Mouse (Mus musculus): ENCODE data around the gene Cdadc1. TPM values are rescaled to one million over a fixed set of nuclear protein-coding genes. Genes with fewer than 3 reads are reported as not detected.

The Cdadc1 gene
- polyA plus RNA-seq, 1 experiment from 2014 or later: 38.8 TPM

- Histone ChIP-seq H3K9ac (ENCODE audit: low read length) (no peak overlapping the region), H3K27ac (ENCODE audit: low read depth) (no peak overlapping the region), H3K9me3 (ENCODE audit: control insufficient read depth, low read length) (no peaks in the 10 kb centered on the region), H3K4me1 (replicated peaks; ENCODE audit: control insufficient read depth, insufficient read depth, low read length) (no peaks in the 10 kb centered on the region), H3K27me3 (replicated peaks; ENCODE audit: control insufficient read depth, insufficient read depth, low read length) (no peaks in the 10 kb centered on the region), H3K36me3 (ENCODE audit: control insufficient read depth, insufficient read depth, low read length) (peaks cover 15% of the 10 kb centered on the region), H3K4me3 (ENCODE audit: low read depth, low read length) (no peak overlapping the region), H3K4me2 (ENCODE audit: low read length) (no peak overlapping the region)
- ATAC-seq (replicated peaks; ENCODE audit: low FRiP score, low TSS enrichment, low read depth): no peak
- no peak for DNase-seq (ENCODE audit: low spot score)
- WGBS: 80% methylated on average over 5 of the region's 5 CpGs
These were observed 35.6 kb upstream of the Cdadc1 start for GRCm38 (mm10) chr14:59633295-59633898.

DNA sequence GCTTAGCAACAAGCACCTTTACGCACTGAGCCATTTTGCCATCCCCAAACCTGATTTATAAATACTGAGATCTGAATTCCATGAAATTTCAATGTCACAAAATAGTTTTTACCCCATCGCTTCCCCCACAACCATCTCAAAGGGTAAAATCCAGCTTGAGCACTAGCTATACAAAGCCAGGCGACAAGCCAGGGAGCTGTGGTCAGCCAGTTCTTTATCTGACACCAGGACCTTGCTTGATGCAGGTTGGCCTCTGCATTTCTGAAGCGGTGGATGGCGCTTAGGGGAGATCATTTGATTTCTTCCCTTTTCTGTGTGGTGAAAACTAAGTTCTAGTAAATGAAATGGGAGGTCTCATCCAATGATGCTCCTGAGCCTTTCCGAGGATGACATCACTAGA, 34.3 kb upstream of the Cdadc1 start:
- Histone ChIP-seq H3K9me3 (ENCODE audit: control insufficient read depth, low read length) (no peaks in the 10 kb centered on the region), H3K9ac (ENCODE audit: low read length) (no peak overlapping the region), H3K4me1 (replicated peaks; ENCODE audit: control insufficient read depth, insufficient read depth, low read length) (0 out of 2 replicates have a peak, but pooled peaks cover 5% of the 10 kb centered on the region), H3K4me2 (ENCODE audit: low read length) (no peak overlapping the region), H3K27ac (ENCODE audit: low read depth) (no peak overlapping the region), H3K36me3 (ENCODE audit: control insufficient read depth, insufficient read depth, low read length) (peaks cover 15% of the 10 kb centered on the region), H3K27me3 (replicated peaks; ENCODE audit: control insufficient read depth, insufficient read depth, low read length) (no peaks in the 10 kb centered on the region), H3K4me3 (ENCODE audit: low read depth, low read length) (no peak overlapping the region)
- no peak for ATAC-seq (replicated peaks; ENCODE audit: low FRiP score, low TSS enrichment, low read depth)
- WGBS: 89% methylated on average over 6 of the region's 6 CpGs
- no peak for DNase-seq (ENCODE audit: low spot score)

DNA sequence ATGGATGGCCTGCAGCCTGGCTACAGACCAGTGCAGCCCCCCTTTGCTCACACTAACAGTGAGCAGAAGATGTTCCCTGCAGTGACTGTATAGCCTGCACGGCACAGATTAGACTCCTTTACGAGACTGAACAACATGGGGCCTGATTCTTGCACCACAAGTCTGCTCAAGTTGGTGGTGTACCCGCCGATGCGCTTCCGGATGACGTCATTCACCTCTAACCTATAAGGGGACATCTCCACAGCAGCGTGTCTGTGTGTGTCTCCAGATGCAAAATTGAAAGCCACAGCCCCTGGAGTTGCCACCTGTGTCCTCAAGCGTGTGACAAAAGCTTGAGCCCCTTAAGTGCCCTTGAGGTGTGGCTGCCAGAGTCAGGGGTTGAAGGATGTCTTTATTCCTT, 32.3 kb upstream of the Cdadc1 start:
- Histone ChIP-seq H3K9me3 (ENCODE audit: control insufficient read depth, low read length) (no peaks in the 10 kb centered on the region), H3K27me3 (replicated peaks; ENCODE audit: control insufficient read depth, insufficient read depth, low read length) (no peaks in the 10 kb centered on the region), H3K4me2 (ENCODE audit: low read length) (no peak overlapping the region), H3K27ac (ENCODE audit: low read depth) (no peak overlapping the region), H3K9ac (ENCODE audit: low read length) (no peak overlapping the region), H3K4me1 (replicated peaks; ENCODE audit: control insufficient read depth, insufficient read depth, low read length) (peaks cover 5% of the 10 kb centered on the region), H3K4me3 (ENCODE audit: low read depth, low read length) (no peak overlapping the region), H3K36me3 (ENCODE audit: control insufficient read depth, insufficient read depth, low read length) (peaks cover 15% of the 10 kb centered on the region)
- ATAC-seq (replicated peaks; ENCODE audit: low FRiP score, low TSS enrichment, low read depth): no peak
- DNase-seq (ENCODE audit: low spot score): no peak
- WGBS: 93% methylated on average over 9 of the region's 9 CpGs

- peaks cover 4% of the 10 kb centered on the region; the same call in 1 of the 2 replicates for H3K27me3 ChIP-seq (replicated peaks; ENCODE audit: control insufficient read depth, insufficient read depth, low read length)
- no peak for DNase-seq (ENCODE audit: low spot score)
- ATAC-seq (replicated peaks; ENCODE audit: low FRiP score, low TSS enrichment, low read depth): no peak
- H3K4me3 ChIP-seq (ENCODE audit: low read depth, low read length): no peak overlapping the region
- 92% methylated on average over 15 of the region's 15 CpGs for WGBS
- H3K4me2 ChIP-seq (ENCODE audit: low read length): no peak overlapping the region
- no peak overlapping the region for H3K9ac ChIP-seq (ENCODE audit: low read length)
- no peaks in the 10 kb centered on the region for H3K9me3 ChIP-seq (ENCODE audit: control insufficient read depth, low read length)
- peaks cover 15% of the 10 kb centered on the region for H3K36me3 ChIP-seq (ENCODE audit: control insufficient read depth, insufficient read depth, low read length)
- H3K4me1 ChIP-seq (replicated peaks; ENCODE audit: control insufficient read depth, insufficient read depth, low read length): peaks cover 12% of the 10 kb centered on the region
- no peak overlapping the region for H3K27ac ChIP-seq (ENCODE audit: low read depth)
These were observed 31.5 kb upstream of the Cdadc1 start for GRCm38 (mm10) chr14:59629308-59629707.

- peaks cover 15% of the 10 kb centered on the region for H3K36me3 ChIP-seq (ENCODE audit: control insufficient read depth, insufficient read depth, low read length)
- DNase-seq (ENCODE audit: low spot score): peak; percentile 69
- H3K9ac ChIP-seq (ENCODE audit: low read length): no peak overlapping the region
- 0 out of 2 replicates have a peak, but pooled peaks have one; percentile 43 for ATAC-seq (replicated peaks; ENCODE audit: low FRiP score, low TSS enrichment, low read depth)
- peak overlapping the region; percentile 62 for H3K4me3 ChIP-seq (ENCODE audit: low read depth, low read length)
- no peak overlapping the region for H3K27ac ChIP-seq (ENCODE audit: low read depth)
- H3K4me2 ChIP-seq (ENCODE audit: low read length): peak overlapping the region; percentile 72
- H3K4me1 ChIP-seq (replicated peaks; ENCODE audit: control insufficient read depth, insufficient read depth, low read length): peaks cover 12% of the 10 kb centered on the region
- 28% methylated on average over 7 of the region's 7 CpGs for WGBS
- peaks cover 8% of the 10 kb centered on the region; the same call in 1 of the 2 replicates for H3K27me3 ChIP-seq (replicated peaks; ENCODE audit: control insufficient read depth, insufficient read depth, low read length)
- no peaks in the 10 kb centered on the region for H3K9me3 ChIP-seq (ENCODE audit: control insufficient read depth, low read length)
These were observed 30.1 kb upstream of the Cdadc1 start for GRCm38 (mm10) chr14:59627823-59628222.

DNA sequence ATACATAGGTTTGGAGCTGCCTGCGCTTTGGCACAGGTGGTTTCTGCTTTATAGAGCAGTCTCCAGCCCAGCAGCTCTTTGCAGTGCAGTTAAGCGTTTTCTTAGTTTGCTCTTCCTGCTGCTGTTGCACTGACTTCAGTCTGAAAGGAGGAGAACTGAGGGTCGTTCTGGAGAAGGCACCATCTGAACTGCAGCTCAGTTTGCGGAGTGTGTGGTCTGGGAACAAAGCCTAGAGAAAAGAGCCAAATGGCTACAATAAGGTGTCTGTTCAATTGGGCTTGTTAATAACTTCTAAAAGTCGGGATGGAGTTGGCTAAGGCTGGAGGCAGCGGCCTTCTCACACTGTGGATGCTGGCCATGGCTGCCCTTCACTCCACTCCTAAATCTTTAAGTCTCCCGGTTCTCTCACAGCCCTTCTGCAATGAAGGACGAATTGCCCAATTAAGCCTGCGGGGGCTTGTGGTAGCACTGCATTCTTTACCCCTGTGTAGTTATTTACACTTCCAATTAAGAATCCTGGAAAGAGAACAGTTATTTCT, 29.5 kb upstream of the Cdadc1 start:
- H3K36me3 ChIP-seq (ENCODE audit: control insufficient read depth, insufficient read depth, low read length): peaks cover 15% of the 10 kb centered on the region
- 22% methylated on average over 9 of the region's 9 CpGs for WGBS
- peak; percentile 65 for DNase-seq (ENCODE audit: low spot score)
- no peak for ATAC-seq (replicated peaks; ENCODE audit: low FRiP score, low TSS enrichment, low read depth)
- no peak overlapping the region for H3K27ac ChIP-seq (ENCODE audit: low read depth)
- peaks cover 12% of the 10 kb centered on the region for H3K4me1 ChIP-seq (replicated peaks; ENCODE audit: control insufficient read depth, insufficient read depth, low read length)
- peaks cover 8% of the 10 kb centered on the region; the same call in 1 of the 2 replicates for H3K27me3 ChIP-seq (replicated peaks; ENCODE audit: control insufficient read depth, insufficient read depth, low read length)
- H3K4me3 ChIP-seq (ENCODE audit: low read depth, low read length): peak overlapping the region; percentile 62
- peak overlapping the region; percentile 70; the same call in 1 of the 2 replicates for H3K9ac ChIP-seq (ENCODE audit: low read length)
- no peaks in the 10 kb centered on the region for H3K9me3 ChIP-seq (ENCODE audit: control insufficient read depth, low read length)
- H3K4me2 ChIP-seq (ENCODE audit: low read length): peak overlapping the region; percentile 72

DNA sequence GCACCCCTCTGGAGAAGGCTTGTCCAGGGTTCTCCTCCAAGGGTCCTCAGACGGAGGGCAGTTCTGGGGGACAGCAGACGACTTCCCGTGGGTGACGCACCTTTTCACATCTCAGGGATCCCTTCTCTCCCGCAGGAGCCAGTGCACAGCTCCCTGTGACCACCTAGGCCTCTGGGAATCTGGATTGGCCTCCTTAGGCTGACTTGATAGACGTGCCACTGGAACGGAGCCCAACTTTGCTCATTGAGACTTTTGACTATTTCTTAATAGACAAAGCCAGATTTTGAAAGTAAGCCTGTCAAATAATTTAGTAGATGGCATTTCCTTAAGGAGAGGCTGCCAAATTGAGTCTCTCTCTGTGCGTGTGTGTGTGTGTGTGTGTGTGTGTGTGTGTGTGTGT, 29.0 kb upstream of the Cdadc1 start:
- peak overlapping the region; percentile 62 for H3K4me3 ChIP-seq (ENCODE audit: low read depth, low read length)
- peaks cover 13% of the 10 kb centered on the region for H3K36me3 ChIP-seq (ENCODE audit: control insufficient read depth, insufficient read depth, low read length)
- WGBS: 17% methylated on average over 8 of the region's 8 CpGs
- peaks cover 8% of the 10 kb centered on the region; the same call in 1 of the 2 replicates for H3K27me3 ChIP-seq (replicated peaks; ENCODE audit: control insufficient read depth, insufficient read depth, low read length)
- H3K9ac ChIP-seq (ENCODE audit: low read length): peak overlapping the region; percentile 70
- H3K4me1 ChIP-seq (replicated peaks; ENCODE audit: control insufficient read depth, insufficient read depth, low read length): peaks cover 12% of the 10 kb centered on the region
- DNase-seq (ENCODE audit: low spot score) (no peak), ATAC-seq (replicated peaks; ENCODE audit: low FRiP score, low TSS enrichment, low read depth) (no peak)
- no peaks in the 10 kb centered on the region for H3K9me3 ChIP-seq (ENCODE audit: control insufficient read depth, low read length)
- no peak overlapping the region for H3K27ac ChIP-seq (ENCODE audit: low read depth)
- H3K4me2 ChIP-seq (ENCODE audit: low read length): peak overlapping the region; percentile 72

- Histone ChIP-seq H3K27ac (ENCODE audit: low read depth) (peak overlapping the region; percentile 73), H3K4me2 (ENCODE audit: low read length) (peak overlapping the region; percentile 72), H3K4me1 (replicated peaks; ENCODE audit: control insufficient read depth, insufficient read depth, low read length) (peaks cover 12% of the 10 kb centered on the region), H3K9me3 (ENCODE audit: control insufficient read depth, low read length) (no peaks in the 10 kb centered on the region), H3K27me3 (replicated peaks; ENCODE audit: control insufficient read depth, insufficient read depth, low read length) (peaks cover 8% of the 10 kb centered on the region; the same call in 1 of the 2 replicates), H3K4me3 (ENCODE audit: low read depth, low read length) (peak overlapping the region; percentile 62), H3K9ac (ENCODE audit: low read length) (peak overlapping the region; percentile 70), H3K36me3 (ENCODE audit: control insufficient read depth, insufficient read depth, low read length) (peaks cover 10% of the 10 kb centered on the region)
- DNase-seq (ENCODE audit: low spot score): peak; percentile 86
- WGBS: under 1% methylated on average over 51 of the region's 51 CpGs
- peak; percentile 28; the same call in 1 of the 2 replicates for ATAC-seq (replicated peaks; ENCODE audit: low FRiP score, low TSS enrichment, low read depth)
These were observed 28.1 kb upstream of the Cdadc1 start for GRCm38 (mm10) chr14:59625806-59626364.
